Mouse (Mus musculus) kidney, adult 2 months (tissue): ENCODE data around the gene Car12.

Source experiments
- CTCF ChIP-seq: fragments of 200-500 bp; conservative IDR thresholded peaks from 2 replicates; pipeline ENCODE4 v1.5.1; 2011; ENCODE audit warnings: low read depth, mild to moderate bottlenecking, control low read depth, low read length, moderate library complexity, mixed read lengths; ENCODE audit not compliant: insufficient read depth, insufficient read length
- POLR2A ChIP-seq: fragments of 200-500 bp; IDR thresholded peaks from one replicate; pipeline ENCODE4 v1.6.1; 2011; ENCODE audit warnings: low read depth, low read length, control low read depth

DNA sequence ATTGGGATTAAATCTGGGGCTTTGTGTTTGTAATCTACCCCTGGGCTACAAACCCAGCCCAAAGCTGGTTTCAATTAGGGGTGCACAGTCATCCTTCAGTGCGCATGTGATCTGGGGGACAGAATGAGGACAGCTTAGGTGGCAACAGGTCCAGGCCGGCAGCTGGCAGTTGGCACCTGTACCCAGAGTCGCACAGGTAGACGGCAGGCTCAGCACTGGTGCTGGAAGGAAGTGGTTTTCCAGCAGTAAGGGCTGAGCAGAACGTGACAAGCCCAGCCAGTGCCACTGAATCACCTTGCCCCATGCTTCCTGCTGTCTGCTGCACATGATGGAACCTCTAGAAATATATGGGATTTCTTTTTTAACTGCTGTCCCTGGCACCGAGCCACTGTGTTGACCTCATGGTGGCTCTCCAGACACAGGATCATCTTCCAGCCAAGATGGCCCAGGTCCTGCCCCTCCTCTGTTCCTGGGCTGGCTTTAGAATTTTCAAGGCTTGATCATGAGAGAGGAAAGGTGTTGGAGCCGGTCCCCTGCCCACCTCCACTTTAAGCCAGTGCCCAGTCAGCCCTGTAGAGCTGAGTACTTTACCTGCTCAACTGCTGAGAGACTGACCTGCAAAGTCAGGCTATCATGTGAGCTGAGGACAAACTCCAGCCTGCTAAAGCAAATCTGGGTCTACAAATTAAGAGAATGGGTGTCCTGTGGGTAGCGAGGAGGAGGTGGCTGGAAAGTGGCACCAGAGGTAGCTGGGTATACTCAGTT is 7.4 kb downstream of the Car12 start:
- TF ChIP-seq CTCF (no peak), POLR2A (no peak)
